Mouse (Mus musculus): ENCODE data around the gene Treml2.

DNA sequence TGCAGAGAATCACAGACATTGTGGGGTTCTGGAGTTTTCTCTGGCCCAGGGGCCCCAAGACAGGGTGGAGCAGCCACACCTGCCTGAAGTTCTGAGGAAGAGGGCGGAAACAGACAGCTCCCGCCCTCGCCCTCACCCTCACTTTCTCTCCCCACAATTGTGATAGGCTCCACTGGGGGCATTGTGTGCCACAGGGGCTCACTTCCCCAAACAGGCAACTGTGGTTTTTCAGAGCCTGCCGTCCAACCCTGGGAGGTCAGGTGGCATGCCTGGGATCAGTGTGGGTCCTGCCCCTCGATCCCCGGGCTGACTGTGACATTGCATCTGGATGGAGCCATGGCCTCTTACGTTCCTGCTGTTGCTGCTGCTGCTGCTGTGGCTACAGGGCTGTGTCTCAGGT lies 901 bp downstream of the Treml2 start:
- TF ChIP-seq CTCF (IDR thresholded peaks at IDR 0.05; ENCODE audit: insufficient read depth, low read depth, low read length) (no peak), POLR2A (IDR thresholded peaks at IDR 0.05; ENCODE audit: insufficient read depth, low read depth, low read length) (no peak)
